Mouse (Mus musculus) intestine, embryonic 15.5 days (tissue): Measurements from ENCODE around the gene Dock1. TPM values are rescaled to one million over a fixed set of nuclear protein-coding genes. Genes with fewer than 3 reads are reported as not detected.

Experiments
- ATAC-seq: fragments of 200-750 bp; cut with Nextera tagmentation; 2 replicates; pipeline ENCODE4 v1.8.0; 2017; ENCODE audit warnings: moderate TSS enrichment, moderate library complexity
- H3K27ac ChIP-seq: fragments of 300-500 bp; sonication (generic); 2 replicates; pipeline ENCODE4 v1.5.1; 2015; ENCODE audit warnings: mild to moderate bottlenecking, inconsistent platforms
- H3K27me3 ChIP-seq: fragments of 300-500 bp; sonication (generic); replicated peaks from 2 replicates; pipeline ENCODE4 v1.6.1; 2015; ENCODE audit warnings: inconsistent platforms
- H3K36me3 ChIP-seq: fragments of 300-500 bp; sonication (generic); 2 replicates; pipeline ENCODE4 v1.6.1; 2015; ENCODE audit warnings: inconsistent platforms
- H3K4me1 ChIP-seq: fragments of 300-500 bp; sonication (generic); replicated peaks from 2 replicates; pipeline ENCODE4 v1.6.1; 2015; ENCODE audit warnings: inconsistent platforms
- H3K4me2 ChIP-seq: fragments of 300-500 bp; sonication (generic); replicated peaks from 2 replicates; pipeline ENCODE4 v1.6.1; 2015; ENCODE audit warnings: mild to moderate bottlenecking, inconsistent platforms
- H3K4me3 ChIP-seq: fragments of 300-500 bp; sonication (generic); replicated peaks from 2 replicates; pipeline ENCODE4 v1.5.1; 2015; ENCODE audit warnings: inconsistent platforms
- H3K9ac ChIP-seq: fragments of 300-500 bp; sonication (generic); 2 replicates; pipeline ENCODE4 v1.6.1; 2015; ENCODE audit warnings: inconsistent platforms
- H3K9me3 ChIP-seq: fragments of 300-500 bp; sonication (generic); 2 replicates; pipeline ENCODE4 v1.6.1; 2016; ENCODE audit warnings: inconsistent platforms
- whole genome bisulfite sequencing: fragments of 180-500 bp; shearing (Covaris S2); methylation state at CpG from one replicate; pipeline ENCODE4 v1.1.7; 2015; 5-methylcytosine and 5-hydroxymethylcytosine counted together
- polyA plus RNA-seq: library from polyadenylated mRNA; unstranded; fragments of >200 nt; fragmentation: Nextera tagmentation; extraction: Ambion mirVana; gene quantifications from 2 replicates; pipeline ENCODE4 v1.2.1, GENCODE M21; 2015

Dock1 gene
- polyA plus RNA-seq, 1 experiment from 2014 or later = 29.5 TPM

DNA sequence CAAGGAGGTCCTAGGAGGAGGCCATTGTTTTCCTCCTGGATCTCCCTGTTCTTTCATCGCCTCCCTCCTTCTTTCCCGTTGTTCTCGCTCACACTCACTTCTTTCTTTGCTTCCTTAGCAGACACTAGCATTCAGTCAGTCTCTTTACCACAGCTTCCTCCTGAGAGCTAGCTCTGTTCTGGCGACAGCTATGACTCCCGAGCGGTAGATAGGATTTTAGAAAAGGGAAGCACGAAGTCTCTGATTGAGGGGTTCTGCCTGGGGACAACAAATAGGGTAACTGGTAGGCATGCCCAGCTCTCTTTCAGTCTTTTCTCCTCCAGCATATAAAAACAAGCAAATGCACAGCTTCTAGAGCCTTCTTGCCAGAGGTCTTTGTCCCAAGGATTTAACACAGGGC is 350.3 kb downstream of the Dock1 start:
- no peak for ATAC-seq
- Histone ChIP-seq H3K9me3 (no peaks in the 10 kb centered on the region), H3K4me2 (no peak overlapping the region), H3K9ac (no peak overlapping the region), H3K4me1 (no peaks in the 10 kb centered on the region), H3K27ac (no peak overlapping the region), H3K4me3 (no peak overlapping the region), H3K36me3 (no peaks in the 10 kb centered on the region), H3K27me3 (no peaks in the 10 kb centered on the region)
- whole genome bisulfite sequencing = 83% methylated on average over 7 of the region's 7 CpGs

DNA sequence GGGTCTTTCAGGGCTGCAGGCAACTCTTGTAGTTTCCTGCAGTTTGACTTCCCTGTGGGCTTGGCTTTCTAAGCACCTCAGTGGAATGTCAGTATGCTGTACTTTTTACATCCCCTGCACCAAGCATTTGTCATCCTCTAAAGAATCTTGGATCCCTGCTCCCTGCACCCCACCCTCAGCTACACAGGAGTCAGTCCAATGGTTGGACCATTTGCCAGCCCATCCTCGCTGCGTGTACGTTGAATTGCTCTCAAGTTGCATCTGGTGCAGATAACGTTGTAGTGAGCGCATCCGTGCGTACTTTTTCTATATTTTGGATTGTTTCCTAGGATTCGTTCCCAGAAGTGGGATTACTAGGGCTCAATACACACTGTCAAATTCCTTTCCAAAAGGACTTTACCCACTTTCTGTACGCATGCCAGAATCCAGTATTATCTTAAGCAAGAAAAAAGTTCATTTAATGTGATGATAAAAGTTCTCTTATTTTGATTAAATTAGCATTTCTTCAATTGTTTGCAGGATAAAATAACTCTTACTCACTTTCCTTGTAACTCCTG is 351.2 kb downstream of the Dock1 start:
- Histone ChIP-seq H3K4me3 (no peak overlapping the region), H3K27me3 (no peaks in the 10 kb centered on the region), H3K36me3 (no peaks in the 10 kb centered on the region), H3K27ac (no peak overlapping the region), H3K9me3 (no peaks in the 10 kb centered on the region), H3K4me2 (no peak overlapping the region), H3K9ac (no peak overlapping the region), H3K4me1 (no peaks in the 10 kb centered on the region)
- ATAC-seq = no peak
- WGBS = 78% methylated on average over 9 of the region's 9 CpGs

DNA sequence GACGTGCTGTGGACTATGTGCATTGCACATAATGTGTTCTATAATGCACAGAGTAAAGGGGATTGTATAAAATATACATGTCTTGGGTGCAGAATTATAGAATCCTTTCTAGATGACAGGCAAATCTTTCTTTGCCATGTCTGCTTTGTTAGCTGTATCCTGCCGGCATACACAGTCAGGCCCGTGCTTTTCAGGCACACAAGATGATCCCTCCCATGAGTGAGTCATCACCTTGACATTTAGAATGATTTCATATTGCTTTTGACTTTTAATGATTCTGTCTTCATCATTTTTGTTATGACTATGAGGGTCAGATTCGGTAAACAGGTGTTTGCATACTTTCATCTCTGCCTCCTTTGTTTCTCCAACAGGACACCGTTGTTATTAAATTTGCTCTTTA is 354.1 kb downstream of the Dock1 start:
- H3K4me3 ChIP-seq = no peak overlapping the region
- ATAC-seq = no peak

DNA sequence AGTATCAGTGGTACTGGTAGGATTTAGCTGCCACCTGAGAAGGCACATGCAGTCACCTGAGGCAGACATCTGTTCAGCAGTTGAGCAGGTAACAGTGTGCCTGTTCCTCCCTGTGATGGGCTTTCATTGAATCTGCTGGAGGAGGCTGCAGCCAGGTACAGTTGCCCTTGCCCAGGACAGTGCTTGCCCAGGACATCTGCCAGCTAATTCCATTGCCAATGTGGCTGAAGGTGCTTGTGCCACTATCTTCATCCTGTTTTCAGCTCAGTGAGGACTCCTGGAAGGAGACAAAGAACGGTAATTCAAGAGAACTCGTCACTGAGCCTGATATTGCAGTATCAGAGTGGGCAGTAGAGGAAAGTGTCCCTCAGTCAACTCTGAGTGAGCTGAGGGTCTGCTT is 358.3 kb downstream of the Dock1 start:
- Histone ChIP-seq H3K36me3 (no peaks in the 10 kb centered on the region), H3K27me3 (no peaks in the 10 kb centered on the region), H3K27ac (no peak overlapping the region), H3K4me3 (no peak overlapping the region), H3K4me1 (no peaks in the 10 kb centered on the region), H3K4me2 (no peak overlapping the region), H3K9ac (no peak overlapping the region), H3K9me3 (no peaks in the 10 kb centered on the region)
- no peak for ATAC-seq
- 87% methylated on average over 2 of the region's 2 CpGs for WGBS

More for the DNA sequence above, 354.1 kb downstream of the Dock1 start:
- Histone ChIP-seq H3K9ac (no peak overlapping the region), H3K27ac (no peak overlapping the region), H3K4me2 (no peak overlapping the region), H3K27me3 (no peaks in the 10 kb centered on the region), H3K9me3 (no peaks in the 10 kb centered on the region), H3K4me1 (no peaks in the 10 kb centered on the region), H3K36me3 (no peaks in the 10 kb centered on the region)
- WGBS = 80% methylated on average over 5 of the region's 5 CpGs

DNA sequence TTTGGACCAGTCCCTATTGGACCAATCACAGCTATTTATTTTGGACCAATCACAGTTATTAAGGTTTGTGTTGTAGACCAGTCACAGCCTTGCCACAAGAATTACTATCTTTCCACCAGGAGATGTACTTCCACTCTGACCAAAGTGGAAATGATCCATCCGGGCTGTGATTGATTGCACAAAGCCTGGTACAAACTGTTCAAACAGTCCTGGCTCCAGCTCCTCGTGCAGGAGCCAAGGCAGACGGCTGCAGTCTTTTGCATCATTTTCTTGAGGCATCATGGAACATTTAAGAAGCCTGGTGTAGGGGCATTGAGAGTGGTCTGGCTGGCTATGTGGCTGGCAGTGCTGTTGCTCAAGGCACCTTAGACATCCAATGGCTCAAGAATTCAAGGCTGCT is 358.7 kb downstream of the Dock1 start:
- H3K9ac ChIP-seq = no peak overlapping the region
- H3K36me3 ChIP-seq = no peaks in the 10 kb centered on the region
- no peaks in the 10 kb centered on the region for H3K27me3 ChIP-seq
- no peak overlapping the region for H3K4me3 ChIP-seq
- no peak for ATAC-seq
- 43% methylated on average over 3 of the region's 3 CpGs for whole genome bisulfite sequencing
- H3K4me2 ChIP-seq = no peak overlapping the region
- H3K9me3 ChIP-seq = no peaks in the 10 kb centered on the region
- no peaks in the 10 kb centered on the region for H3K4me1 ChIP-seq
- no peak overlapping the region for H3K27ac ChIP-seq

DNA sequence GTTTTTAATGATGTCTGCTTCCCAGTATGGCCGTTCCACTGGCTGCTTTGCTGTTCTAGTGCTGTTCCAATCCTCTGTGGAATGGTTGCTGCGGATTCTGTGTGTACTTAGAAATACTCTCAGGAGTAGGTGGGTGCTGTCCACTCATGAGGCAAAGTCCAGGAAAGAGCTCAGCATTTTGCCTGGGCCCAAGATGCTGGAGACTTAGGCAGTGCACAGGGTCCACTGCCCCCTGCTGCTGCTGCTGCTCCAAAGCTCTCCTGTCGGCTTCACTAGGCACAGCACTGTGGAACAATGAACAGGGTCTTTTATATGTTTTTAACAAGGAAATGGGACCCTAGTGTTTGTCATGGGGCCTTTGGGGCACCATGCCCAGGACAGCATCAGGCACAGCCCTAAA is 361.0 kb downstream of the Dock1 start:
- Histone ChIP-seq H3K4me1 (no peaks in the 10 kb centered on the region), H3K9ac (no peak overlapping the region), H3K4me3 (no peak overlapping the region), H3K36me3 (no peaks in the 10 kb centered on the region), H3K27me3 (no peaks in the 10 kb centered on the region), H3K27ac (no peak overlapping the region), H3K9me3 (no peaks in the 10 kb centered on the region), H3K4me2 (no peak overlapping the region)
- WGBS = 73% methylated on average over 3 of the region's 3 CpGs
- ATAC-seq = no peak

DNA sequence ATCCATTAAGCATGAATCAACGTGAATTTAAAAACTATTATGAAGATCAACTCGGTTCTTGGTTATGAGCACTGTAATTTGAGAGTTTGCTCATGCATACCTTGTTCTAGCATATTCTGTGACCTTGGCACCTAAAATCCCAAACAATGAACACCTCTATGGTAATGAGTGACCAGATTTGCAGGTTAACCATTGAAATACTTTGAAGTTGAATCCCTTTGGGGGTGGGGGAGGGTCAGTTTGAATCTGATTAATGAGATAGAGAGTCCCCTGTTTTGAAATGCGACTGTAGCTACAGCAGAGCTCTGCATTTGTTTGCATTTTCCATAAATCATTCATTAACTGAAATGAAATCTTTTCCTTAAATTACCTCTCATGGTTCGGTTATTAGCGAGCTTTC is 364.4 kb downstream of the Dock1 start:
- Histone ChIP-seq H3K4me2 (no peak overlapping the region), H3K9me3 (no peaks in the 10 kb centered on the region), H3K36me3 (no peaks in the 10 kb centered on the region), H3K27ac (no peak overlapping the region), H3K4me3 (no peak overlapping the region), H3K9ac (no peak overlapping the region), H3K4me1 (no peaks in the 10 kb centered on the region), H3K27me3 (no peaks in the 10 kb centered on the region)
- ATAC-seq = no peak
- WGBS = 73% methylated on average over 5 of the region's 5 CpGs

DNA sequence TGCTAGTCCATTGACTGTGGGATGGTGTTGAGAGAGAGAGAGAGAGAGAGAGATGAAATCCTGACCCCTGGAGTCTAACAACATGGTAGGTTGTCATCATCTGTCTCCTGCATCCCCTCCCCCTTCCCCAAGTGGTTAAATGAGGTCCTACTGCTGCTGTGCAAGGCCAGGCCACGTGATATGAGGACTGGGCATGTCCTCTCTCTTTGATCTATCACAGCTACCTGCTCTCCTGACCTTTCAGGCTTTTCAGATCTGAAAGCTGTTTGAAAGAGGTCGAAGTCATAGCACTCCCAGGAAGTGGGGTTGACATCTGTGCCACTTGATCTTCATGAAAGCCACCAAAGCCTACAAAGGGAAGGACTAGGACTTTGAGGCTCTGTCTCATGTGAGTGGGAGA is 365.2 kb downstream of the Dock1 start:
- no peaks in the 10 kb centered on the region for H3K9me3 ChIP-seq
- H3K36me3 ChIP-seq = no peaks in the 10 kb centered on the region
- H3K4me3 ChIP-seq = no peak overlapping the region
- no peak overlapping the region for H3K27ac ChIP-seq
- WGBS = 38% methylated on average over 2 of the region's 2 CpGs
- no peak for ATAC-seq
- no peak overlapping the region for H3K4me2 ChIP-seq
- H3K4me1 ChIP-seq = no peaks in the 10 kb centered on the region
- no peak overlapping the region for H3K9ac ChIP-seq
- no peaks in the 10 kb centered on the region for H3K27me3 ChIP-seq

DNA sequence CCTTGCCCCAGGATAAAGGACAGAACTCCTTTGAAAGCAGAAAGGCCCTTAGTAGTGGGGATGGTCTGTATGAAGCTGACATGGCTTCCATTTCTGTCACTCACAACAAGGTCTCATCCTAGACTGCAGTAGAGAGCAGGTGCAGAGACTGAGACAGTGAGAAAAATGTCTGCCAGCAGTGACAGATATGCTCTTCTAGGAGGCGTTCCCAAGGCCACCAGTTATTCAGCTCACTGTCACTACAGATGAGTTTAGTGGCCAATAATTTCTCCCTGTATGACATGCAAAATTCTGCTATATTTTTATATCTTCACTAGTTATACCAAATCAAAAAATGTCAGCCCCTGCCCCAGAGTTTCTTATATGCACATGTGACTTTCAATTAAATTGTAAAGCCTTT is 368.5 kb downstream of the Dock1 start:
- H3K4me2 ChIP-seq = no peak overlapping the region
- no peaks in the 10 kb centered on the region for H3K9me3 ChIP-seq
- no peak overlapping the region for H3K9ac ChIP-seq
- no peaks in the 10 kb centered on the region for H3K36me3 ChIP-seq
- no peak overlapping the region for H3K4me3 ChIP-seq
- no peaks in the 10 kb centered on the region for H3K4me1 ChIP-seq
- H3K27ac ChIP-seq = no peak overlapping the region
- ATAC-seq = no peak
- no peaks in the 10 kb centered on the region for H3K27me3 ChIP-seq
- WGBS = 79% methylated on average over 1 of the region's 1 CpGs

DNA sequence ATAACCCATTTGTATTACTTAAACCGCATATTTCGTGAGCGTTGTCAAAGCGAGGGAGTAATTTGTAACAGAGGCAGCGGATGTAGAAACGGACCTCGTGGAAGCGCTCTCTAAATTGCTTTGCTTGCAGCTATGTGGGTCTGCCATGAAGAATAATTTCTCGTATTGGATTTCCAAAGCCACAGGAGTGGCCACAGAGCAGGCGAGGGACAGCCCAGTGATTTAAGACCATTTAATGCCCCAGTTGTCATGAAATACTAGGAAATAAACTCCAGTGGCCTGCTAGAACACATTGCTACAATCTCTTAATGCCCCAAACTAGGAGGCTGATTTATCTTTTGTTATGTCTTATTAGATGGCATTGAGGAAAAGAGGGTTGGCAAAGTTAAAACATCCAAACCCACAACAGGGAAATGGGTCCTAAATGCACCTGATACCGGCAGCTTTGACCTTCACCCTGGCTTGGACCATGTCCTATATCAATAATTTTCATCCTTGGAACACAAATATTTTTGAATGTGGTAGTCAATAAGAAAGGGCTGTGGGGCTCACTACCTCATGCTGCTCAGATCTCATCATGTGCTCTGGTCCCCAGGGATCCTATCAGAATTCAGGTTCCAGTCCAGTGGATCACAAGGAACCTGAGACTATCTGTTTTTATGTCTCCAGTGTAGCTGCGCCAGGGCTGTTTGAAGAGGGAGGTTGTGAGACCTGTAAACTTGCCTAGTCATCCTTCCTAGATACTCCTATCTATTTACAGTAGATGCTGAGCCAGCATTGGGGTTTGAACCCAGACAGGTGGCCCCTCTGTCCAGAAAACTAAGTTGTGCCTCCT is 373.7 kb downstream of the Dock1 start:
- ATAC-seq = no peak
- no peaks in the 10 kb centered on the region for H3K4me1 ChIP-seq
- H3K4me3 ChIP-seq = no peak overlapping the region
- no peaks in the 10 kb centered on the region for H3K27me3 ChIP-seq
- H3K27ac ChIP-seq = no peak overlapping the region
- H3K9ac ChIP-seq = no peak overlapping the region
- no peak overlapping the region for H3K4me2 ChIP-seq
- H3K9me3 ChIP-seq = no peaks in the 10 kb centered on the region
- no peaks in the 10 kb centered on the region for H3K36me3 ChIP-seq
- WGBS = 85% methylated on average over 12 of the region's 12 CpGs

DNA sequence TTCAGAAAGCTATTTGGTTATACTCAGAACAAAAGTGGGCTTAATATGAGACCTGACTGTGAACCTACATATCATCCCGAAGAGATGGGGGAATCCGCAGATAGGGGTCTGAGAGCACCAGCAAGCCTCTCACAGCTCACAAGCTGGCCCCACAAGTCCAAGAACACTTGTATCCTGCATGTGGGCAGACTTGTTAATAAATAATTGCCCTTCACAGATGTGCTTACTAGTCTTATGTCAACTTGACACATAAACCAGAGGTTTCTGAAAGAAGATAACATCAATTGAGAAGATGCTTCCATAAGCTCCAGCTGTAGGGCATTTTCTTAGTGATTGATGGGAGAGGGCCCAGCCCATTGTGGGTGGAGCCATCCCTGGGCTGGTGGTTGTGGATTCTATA is 379.0 kb downstream of the Dock1 start:
- ATAC-seq = no peak
- Histone ChIP-seq H3K9me3 (no peaks in the 10 kb centered on the region), H3K4me3 (no peak overlapping the region), H3K27me3 (no peaks in the 10 kb centered on the region), H3K4me1 (no peaks in the 10 kb centered on the region), H3K4me2 (no peak overlapping the region), H3K27ac (no peak overlapping the region), H3K9ac (no peak overlapping the region), H3K36me3 (no peaks in the 10 kb centered on the region)
- 85% methylated on average over 2 of the region's 2 CpGs for WGBS

DNA sequence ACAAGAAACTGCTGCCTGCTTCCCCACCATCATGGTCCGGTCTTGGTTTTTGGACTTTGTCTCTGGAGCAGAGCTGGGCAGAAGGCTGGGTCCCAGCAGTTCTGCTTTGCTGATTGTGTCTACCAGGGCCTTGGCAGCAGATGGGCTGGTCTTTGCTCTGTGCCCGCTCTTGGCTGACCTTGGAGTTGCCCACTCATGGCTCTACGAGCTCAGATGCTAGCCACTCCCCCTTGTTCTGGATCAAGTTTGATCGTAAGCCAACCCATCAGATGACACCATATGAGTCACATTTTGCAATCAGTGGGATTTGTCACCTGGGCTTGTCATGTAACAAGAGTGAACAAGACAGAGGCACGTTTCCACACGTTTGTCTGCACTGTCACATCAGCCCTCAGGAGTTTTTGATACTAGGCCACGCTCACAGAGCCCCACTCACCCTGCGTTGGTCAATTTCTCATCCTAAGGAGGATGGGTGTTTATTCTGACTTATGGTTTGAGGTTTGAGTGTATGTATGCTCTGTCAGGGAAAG is 382.8 kb downstream of the Dock1 start:
- Histone ChIP-seq H3K9me3 (no peaks in the 10 kb centered on the region), H3K27me3 (no peaks in the 10 kb centered on the region), H3K4me2 (no peak overlapping the region), H3K36me3 (no peaks in the 10 kb centered on the region), H3K4me3 (no peak overlapping the region), H3K9ac (no peak overlapping the region), H3K27ac (no peak overlapping the region), H3K4me1 (no peaks in the 10 kb centered on the region)
- 90% methylated on average over 8 of the region's 8 CpGs for WGBS
- ATAC-seq = no peak

DNA sequence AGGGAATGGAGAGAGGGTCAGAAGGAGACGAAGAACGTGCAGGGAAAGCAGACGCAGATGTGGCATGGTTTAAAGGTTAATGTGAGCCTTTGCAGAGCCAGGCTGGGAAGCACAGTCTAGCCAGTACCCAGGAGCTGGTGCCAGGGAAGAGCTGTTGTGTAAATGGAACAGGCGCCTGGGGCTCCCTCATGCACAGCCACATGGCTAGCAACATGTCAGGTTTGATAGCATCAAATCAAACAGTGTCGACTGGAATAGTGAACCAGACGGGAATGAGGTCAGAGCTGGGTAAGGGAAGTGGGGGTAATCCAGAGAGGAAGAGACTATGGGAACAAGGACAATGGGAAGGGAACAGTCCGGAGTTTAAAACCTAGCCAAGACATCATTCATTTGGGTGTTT is 384.2 kb downstream of the Dock1 start:
- no peak overlapping the region for H3K9ac ChIP-seq
- H3K36me3 ChIP-seq = no peaks in the 10 kb centered on the region; the same call in 1 of the 2 replicates
- 66% methylated on average over 7 of the region's 7 CpGs for WGBS
- no peak overlapping the region for H3K27ac ChIP-seq
- no peak overlapping the region for H3K4me2 ChIP-seq
- no peaks in the 10 kb centered on the region for H3K27me3 ChIP-seq
- no peaks in the 10 kb centered on the region for H3K9me3 ChIP-seq
- no peak for ATAC-seq
- H3K4me3 ChIP-seq = no peak overlapping the region
- H3K4me1 ChIP-seq = no peaks in the 10 kb centered on the region
